Mouse (Mus musculus): Measurements from ENCODE around the gene E430018J23Rik.
"Not testable (repeated sequence)": the region's sequence is repeated elsewhere in the genome, so short reads cannot be mapped to it uniquely, and the experiment has no call there.

Gene E430018J23Rik

GRCm38 (mm10) chr7:127393157-127393943 is at the start of gene E430018J23Rik:
Gene E430018J23Rik, minus strand, starts transcription at chr7:127393629.
- peak; percentile 84 for DNase-seq (ENCODE audit: low spot score)

DNA sequence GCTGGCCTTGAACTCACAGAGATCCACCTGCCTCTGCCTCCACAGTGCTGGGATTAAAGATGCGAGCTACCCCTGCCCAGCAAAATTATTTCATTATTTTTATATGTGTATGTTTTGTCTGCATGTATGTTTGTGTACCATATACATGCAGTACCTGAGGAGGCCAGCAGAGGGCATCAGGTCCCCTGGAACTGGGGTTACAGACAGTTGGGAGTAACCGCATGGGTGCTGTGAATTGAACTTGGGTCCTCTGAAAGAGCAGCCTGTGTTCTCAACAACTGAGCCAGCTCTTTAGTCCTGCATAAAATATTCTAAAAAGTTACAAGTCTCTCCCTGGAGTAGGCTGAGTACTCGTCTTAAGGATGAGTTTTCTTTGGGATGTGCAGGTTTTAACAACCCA is 44.3 kb upstream of the E430018J23Rik start:
- DNase-seq (ENCODE audit: low spot score), result no peak

DNA sequence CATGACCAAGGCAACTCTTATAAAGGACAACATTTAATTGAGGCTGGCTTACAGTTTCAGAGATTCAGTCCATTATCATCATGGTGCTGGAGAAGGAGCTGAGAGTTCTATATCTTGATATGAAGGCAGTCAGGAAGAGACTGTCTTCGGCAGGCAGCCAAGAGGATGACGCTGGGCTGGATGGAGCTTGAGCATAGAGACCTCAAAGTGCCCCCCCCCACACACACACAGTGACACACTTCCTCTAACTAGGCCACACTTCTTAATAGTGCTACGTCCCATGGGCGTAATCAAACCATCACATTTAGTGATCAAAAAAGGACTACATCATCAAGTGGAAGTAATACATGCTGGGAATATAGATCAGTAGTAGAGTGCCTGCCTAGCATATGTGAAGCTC is 41.8 kb upstream of the E430018J23Rik start:
- no peak for DNase-seq (ENCODE audit: low spot score)

GRCm38 (mm10) chr7:127426354-127426753 is 32.9 kb upstream of the E430018J23Rik start:
- no peak for DNase-seq (ENCODE audit: low spot score)

DNA sequence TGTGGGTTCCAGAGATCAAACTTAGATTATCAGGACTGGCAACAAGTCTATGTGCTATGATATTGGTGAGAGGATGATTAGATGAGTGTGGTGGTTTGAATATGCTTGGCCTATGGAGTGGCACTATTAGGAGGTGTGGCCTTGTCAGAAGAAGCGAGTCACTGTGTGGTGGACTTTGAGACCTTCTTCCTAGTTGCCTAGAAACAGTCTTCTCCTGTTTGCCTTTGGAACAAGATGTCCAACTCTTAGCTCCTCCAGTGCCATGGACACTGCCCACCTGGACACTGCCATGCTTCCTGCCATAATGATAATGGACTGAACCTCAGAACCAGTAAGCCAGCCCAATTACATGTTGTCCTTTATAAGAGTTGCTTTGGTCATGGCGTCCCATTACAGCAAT is 32.5 kb upstream of the E430018J23Rik start:
- DNase-seq (ENCODE audit: low spot score), result no peak

GRCm38 (mm10) chr7:127425291-127425690 is 31.9 kb upstream of the E430018J23Rik start:
- DNase-seq (ENCODE audit: low spot score), result no peak

DNA sequence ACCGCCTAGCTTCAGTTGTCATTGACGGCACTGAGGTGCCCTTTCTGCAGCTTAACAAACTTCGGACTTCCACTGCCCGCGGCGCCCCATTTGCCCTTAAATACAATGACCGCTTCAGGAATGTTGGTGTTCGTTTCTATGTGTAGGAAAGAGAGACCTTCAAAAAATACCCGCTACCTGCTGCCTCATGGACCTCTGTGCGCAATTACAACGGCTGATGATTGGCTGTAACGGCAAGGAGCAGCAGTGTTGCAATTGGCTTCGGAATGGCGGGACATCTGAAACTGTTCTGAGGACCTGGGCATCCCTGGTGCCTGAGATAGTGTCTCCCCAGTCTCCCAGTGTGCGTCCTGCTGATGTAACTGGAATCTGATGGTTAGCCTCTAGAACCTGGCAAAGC is 28.8 kb upstream of the E430018J23Rik start:
- DNase-seq (ENCODE audit: low spot score), result no peak

- peak; percentile 83 for DNase-seq (ENCODE audit: low spot score)
Observed at GRCm38 (mm10) chr7:127421388-127422191, 28.2 kb upstream of the E430018J23Rik start, which contains the start of gene Zfp688. Gene Zfp688, minus strand, starts transcription at chr7:127422068.

- DNase-seq (ENCODE audit: low spot score), result no peak
Observed at GRCm38 (mm10) chr7:127411418-127411817, 18.0 kb upstream of the E430018J23Rik start.

DNA sequence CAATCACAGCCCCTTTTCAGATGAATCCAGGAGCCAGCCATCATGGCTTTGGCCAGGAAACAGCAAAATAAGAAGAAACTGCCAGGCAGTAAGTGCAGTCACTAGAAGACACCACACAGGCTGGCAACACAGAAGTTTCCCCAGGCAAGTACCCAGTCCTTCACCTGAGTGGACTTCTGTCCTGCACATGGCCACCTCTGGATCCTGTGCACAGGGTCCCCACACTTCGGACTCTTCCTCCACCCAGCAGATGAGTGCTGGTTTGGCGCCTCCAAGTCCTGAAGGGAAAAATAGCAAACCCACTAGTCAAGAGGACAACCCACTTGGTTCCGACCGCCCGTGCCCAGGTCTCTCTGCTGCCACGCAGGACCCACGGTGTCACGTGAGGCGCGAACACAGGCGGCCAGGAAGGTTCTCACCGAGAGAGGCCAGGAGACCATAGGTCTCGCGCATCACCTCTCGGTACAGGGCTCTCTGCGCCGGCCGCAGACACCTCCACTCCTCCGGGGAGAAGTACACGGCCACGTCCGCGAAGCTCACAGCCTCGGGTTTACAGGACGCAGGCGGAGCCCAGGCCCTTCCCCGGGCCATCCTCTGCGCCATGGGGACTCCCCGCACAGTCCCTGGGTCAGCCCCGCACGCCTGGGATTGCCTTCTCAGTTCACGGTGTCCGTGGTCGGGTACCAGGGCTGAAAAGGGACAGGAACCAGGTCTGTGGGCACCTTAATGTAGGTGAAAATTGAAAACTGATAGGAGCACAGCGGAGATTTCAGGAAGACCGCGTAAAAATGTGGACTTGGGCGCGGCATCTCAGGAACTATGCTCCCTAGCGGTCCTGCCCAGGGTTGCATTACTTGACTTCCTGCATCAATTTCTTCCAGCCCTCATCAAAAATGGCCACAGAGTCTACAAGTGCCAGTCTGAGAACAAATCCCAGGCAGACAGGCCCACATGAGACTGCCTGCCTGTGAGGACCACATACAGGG is 12.9 kb upstream of the E430018J23Rik start, which contains the start of gene Zfp764:
Zfp764 (minus strand) TSS at position 821 of the 986 bp plus-strand sequence.
- DNase-seq (ENCODE audit: low spot score), result not testable (repeated sequence)

GRCm38 (mm10) chr7:127404101-127404500 is 10.7 kb upstream of the E430018J23Rik start:
- not testable (repeated sequence) for DNase-seq (ENCODE audit: low spot score)

- no peak for DNase-seq (ENCODE audit: low spot score)
Observed at GRCm38 (mm10) chr7:127402980-127403379, 9.6 kb upstream of the E430018J23Rik start.

- DNase-seq (ENCODE audit: low spot score), result no peak
Observed at GRCm38 (mm10) chr7:127400355-127400754, 6.9 kb upstream of the E430018J23Rik start.

- DNase-seq (ENCODE audit: low spot score), result no peak
Observed at GRCm38 (mm10) chr7:127393944-127394333, 510 bp upstream of the E430018J23Rik start.

DNA sequence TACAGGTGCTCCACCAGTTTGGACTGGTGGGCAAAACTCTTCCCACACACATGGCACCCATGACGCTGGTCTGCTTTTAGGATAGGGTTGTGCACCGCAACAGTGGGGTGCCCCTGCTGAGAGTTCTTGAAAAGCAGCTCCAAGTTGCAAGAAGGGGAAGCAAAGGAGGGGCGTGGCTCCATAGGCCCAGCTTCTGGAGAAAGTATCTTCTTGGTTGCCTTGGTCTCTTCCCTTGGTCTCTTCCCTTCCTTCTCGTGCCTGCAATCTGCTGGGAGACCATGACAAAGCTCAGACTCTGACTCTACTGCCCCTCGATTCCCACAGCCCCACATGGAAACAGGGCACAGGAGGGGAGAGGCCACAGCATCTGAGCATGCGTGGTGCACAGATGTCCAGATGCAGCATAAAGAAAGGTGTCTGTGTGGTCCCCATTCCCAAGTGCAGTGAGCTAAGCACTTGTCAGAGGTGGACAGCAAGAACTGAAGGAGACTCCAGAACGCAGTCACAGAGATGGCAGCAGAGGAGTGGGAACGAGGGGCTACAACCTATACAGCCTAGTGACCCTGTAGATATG is 1.1 kb downstream of the E430018J23Rik start:
- no peak for DNase-seq (ENCODE audit: low spot score)

DNA sequence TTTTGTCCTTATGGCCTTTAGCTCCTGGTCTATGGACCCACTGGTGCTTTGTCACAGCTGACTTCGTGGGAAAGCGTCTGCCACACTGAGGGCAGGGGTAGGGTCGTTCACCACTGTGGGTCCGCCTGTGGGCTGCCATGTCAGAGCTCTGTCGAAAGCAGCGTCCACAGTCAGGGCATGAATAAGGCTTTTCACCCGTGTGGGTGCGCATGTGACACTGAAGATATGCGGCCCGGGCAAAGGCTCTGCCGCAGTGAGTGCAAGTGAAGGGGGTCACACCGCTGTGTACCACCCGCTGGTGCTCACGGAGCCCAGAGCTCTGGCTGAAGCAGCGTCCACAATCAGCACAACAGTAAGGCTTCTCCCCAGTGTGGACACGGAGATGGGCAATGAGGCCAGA is 1.9 kb downstream of the E430018J23Rik start:
- DNase-seq (ENCODE audit: low spot score), result no peak

GRCm38 (mm10) chr7:127390306-127390705 is 3.1 kb downstream of the E430018J23Rik start:
- no peak for DNase-seq (ENCODE audit: low spot score)

- DNase-seq (ENCODE audit: low spot score), result not testable (repeated sequence)
Observed at GRCm38 (mm10) chr7:127388201-127388600, 5.2 kb downstream of the E430018J23Rik start.

- no peak for DNase-seq (ENCODE audit: low spot score)
Observed at GRCm38 (mm10) chr7:127386641-127387392, 6.6 kb downstream of the E430018J23Rik start, which contains the start of gene 9130019O22Rik. Gene 9130019O22Rik, minus strand, starts transcription at chr7:127387166.

- DNase-seq (ENCODE audit: low spot score), result not testable (repeated sequence)
Observed at GRCm38 (mm10) chr7:127385560-127385959, 7.9 kb downstream of the E430018J23Rik start.

All from urinary bladder, postnatal 10 days (tissue).